Mouse (Mus musculus): ENCODE measurements around the gene Cox20. TPM values are rescaled to one million over a fixed set of nuclear protein-coding genes. Genes with fewer than 3 reads are reported as not detected.
A peak's percentile ranks its signal among the peaks of the same experiment; 100 is the strongest.
"Not testable (repeated sequence)": the region's sequence is repeated elsewhere in the genome, so short reads cannot be mapped to it uniquely, and the experiment has no call there.

The Cox20 gene
- total RNA-seq (2021), result 100 to 1,000 TPM; 103 to 125 TPM

DNA sequence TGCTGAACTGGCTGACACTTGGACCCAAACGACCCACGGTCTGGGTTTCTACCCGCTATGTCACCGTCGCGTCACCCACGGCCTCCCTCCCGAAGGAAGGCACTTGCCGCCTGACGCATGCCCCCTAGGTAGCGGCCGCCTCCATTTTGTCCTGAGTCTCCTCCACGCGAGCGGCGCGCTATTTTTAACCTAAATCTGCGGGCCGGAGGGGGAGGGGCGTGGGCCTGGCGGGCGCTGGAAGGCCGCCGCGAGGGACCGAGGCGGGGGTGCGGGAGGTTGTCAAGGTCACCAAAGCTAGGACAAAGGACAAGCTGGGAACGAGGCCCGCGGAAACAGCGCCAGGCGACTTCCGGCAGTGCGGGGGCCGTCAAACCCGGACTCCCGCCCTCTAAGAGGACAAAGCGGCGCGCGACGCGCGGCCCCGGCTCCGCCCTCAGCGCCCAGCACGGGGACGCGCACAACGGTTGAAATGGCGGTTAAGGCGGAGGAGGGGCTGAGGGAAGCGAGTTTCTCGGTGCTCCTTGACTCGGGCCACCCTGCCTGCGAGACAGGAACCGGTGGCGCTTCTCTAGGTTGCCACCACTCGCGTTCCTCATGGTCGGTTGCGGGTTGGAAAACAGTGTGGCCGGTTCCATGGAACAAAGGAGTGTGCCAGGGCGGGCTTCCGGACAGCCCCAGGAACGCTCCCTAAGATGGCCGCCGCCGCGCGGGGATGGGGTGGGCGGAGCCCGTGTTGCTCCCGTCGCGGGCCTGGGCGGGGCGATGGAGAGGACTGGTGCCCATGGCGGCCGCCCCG lies at the start of gene Cox20:
Gene Cox20 (plus strand): TSS at position 742 of the 796 bp plus-strand sequence.
- intact Hi-C loops (cut with DNase I), result loop anchor here (1.0 to 2.0 kb wide), 3 partner anchors 18 to 88 kb away; partner anchors contain the start of gene Efcab2
- peak; percentile 94 for DNase-seq (ENCODE audit: low spot score)

DNA sequence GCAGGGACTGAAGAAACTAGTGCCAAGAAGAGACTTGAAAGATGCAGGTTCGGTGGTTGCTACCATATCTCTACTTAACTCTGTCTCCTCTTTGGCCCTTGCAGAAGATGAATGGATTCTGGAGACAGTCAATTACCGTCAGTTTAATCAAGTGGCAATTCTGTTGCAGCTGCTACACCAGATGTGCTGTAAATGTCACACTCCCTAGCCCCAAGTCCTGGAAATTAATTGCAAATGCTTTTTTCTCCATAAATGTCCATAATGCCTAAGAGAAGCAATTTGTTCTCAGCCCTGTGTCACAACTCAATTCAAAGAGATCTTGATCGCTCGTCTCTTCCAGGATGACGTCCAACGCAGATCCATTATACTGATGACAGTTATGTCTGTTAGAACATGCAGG lies 48.3 kb upstream of the Cox20 start:
- intact Hi-C loops (cut with DNase I), result no loop called here
- no peak for DNase-seq (ENCODE audit: low spot score)

DNA sequence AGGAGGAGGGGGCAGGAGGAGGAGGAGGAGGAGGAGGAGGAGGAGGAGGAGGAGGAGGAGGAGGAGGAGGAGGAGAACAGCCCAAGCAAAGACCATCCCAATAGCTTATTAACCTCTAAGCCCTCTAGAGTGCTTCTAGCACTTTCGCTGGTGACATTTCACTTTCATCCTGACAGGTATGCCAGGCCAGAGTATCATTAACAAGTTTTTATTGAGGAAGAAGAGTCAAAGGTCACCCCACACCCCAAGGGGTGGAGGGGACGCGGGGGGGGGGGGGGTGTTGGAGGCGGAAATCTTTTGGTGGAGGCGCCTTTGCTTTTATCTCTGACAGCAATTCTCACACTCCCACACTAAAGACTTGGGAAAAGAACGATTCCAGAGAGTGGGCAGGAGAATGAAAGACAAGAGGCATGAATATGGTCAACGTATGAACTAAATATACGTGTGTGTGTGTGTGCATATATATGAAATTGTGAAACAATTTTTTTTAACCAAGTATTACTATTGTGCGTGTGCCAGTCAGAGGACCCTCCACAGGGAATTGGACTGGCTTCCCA lies 43.7 kb upstream of the Cox20 start:
- intact Hi-C loops (cut with DNase I), result no loop called here
- DNase-seq (ENCODE audit: low spot score), result no peak

DNA sequence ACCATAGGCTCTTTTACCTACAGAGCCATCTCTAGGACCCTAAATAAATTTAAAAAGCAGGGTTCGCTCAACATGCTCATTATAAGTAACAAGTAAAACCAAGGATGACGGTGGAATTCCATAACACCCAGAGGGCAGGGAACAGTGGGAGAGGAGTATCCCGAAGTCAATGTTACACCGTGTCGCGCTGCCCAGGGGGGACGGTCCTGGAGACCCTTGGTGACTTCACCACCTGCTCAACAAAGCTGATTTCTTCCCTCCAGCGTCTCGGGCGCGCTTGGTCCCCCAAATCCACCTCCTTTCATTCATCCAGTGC lies 43.2 kb upstream of the Cox20 start:
- no peak for DNase-seq (ENCODE audit: low spot score)
- intact Hi-C loops (cut with DNase I), result no loop called here

DNA sequence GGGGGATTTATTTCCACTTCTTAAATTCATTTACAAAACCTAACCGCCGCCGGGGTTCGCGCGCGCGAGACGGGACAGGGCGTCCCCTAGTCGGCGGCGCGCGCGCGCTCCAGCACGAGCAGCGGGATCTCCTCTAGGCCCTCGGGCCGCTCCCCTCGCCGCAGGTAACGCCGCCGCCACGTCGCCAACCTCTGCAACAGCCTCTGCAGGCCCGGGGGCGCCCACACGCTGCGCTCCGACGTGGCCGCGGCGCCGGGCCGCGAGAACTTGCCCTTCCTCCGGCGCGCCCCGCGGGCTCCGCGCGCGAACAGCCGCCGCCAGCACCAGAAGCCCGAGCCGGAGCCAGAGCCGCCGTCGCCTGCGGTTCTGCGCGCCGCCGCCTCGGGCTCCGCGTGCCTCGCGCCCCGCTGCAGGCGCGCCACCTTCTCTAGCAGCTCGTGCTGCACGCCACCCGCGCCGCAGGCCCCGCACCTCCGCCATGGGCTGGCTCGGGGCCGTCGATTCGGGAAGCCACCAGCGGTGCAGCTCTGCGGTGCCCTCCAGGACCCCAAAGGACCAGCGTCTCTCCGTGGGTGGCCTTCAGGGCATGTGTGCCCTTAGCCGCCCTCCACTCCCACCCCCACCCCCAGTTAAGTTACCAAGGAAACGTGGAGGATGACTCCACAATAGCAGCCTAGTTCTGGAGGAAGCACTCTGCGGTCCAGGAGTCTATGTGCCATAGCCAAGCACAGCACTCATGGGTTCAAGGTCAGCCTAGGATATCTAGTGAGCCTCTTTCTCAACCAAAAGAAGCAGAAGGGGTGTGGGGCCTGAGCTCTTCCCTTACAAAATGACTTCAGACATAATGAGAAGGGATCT lies 42.6 kb upstream of the Cox20 start:
- intact Hi-C loops (cut with DNase I), result no loop called here
- peak; percentile 4 for DNase-seq (ENCODE audit: low spot score)

DNA sequence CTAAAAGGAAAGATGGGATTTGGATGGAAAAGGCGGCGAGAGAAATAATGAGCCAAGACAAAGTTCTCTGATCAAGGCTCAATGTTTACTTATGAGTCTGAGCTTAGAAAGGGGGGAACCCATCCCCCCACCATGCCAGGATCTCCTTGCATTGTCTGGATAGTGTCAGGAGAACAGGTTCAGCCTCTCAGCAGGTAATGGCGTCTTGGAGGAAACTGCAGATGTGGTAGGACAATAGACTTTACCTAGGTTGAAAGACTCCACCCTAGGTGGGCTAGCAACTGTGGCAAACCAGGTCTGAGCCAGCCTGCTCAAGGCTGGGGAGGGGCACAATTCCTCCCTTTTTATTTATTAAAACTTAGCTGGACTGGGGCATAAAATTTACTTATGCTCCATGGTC lies 35.6 kb upstream of the Cox20 start:
- intact Hi-C loops (cut with DNase I); DNase-seq (ENCODE audit: low spot score): not testable (repeated sequence)

DNA sequence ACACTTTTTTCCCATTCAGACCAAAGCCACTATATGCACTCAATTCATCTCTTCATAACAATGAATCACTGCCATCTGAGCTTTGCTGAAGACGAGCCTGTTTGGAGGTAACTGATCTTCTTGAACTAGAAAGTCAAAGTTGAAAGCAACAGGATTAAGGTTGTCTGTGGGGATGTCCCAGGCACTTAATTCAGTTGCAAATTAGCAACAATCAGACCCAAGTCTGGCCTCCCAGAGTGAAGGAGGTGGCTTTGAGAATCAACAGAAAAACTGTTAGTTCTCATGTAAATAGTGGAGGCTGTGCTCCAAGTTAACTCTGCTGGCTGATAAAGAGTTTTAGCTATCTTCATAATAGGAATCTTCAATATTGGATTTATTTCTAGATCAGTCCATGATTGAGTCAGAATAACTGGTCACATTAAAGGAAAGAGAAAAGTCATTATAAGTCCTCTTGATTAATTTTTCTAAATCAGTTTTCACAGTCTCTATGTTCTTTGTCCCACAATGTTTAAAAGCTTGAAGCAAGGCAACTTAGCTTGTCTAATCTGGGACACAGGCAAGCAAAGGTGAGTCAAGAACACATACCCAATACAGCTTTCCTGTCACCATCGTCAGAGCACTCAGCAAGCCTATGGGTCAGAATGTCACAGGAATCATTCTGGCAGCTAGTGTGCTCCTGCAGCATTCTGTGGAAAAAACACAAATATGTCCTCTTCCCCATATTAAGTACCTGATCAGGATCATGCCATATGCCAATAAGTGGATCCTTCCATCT lies 34.8 kb upstream of the Cox20 start:
- intact Hi-C loops (cut with DNase I), result no loop called here
- DNase-seq (ENCODE audit: low spot score), result no peak

DNA sequence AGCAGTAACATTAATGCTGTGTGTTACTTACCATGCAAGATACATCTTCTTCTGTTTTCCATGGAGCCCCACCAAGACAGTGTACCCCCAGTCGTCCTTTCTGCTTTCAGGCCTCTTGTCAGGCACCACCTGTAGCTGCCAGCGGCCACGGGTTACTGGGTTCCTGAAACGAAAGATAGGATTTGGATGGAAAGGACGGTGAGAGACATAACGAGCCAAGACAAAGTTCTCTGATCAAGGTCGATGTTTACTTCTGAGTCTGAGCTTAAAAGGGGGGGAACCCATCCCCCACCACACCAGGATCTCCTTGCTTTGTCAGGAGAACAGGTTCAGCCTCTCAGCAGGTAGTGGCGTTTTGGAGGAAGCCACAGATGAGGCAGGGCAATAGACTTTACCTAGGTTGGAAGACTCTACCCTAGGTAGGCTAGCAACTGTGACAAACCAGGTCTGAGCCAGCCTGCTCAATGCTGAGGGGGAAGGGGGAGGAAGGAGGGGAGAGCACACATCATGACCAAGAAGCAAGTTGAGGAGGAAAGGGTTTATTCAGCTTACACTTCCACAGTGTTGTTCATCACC lies 31.2 kb upstream of the Cox20 start:
- DNase-seq (ENCODE audit: low spot score), result no peak
- intact Hi-C loops (cut with DNase I), result no loop called here

DNA sequence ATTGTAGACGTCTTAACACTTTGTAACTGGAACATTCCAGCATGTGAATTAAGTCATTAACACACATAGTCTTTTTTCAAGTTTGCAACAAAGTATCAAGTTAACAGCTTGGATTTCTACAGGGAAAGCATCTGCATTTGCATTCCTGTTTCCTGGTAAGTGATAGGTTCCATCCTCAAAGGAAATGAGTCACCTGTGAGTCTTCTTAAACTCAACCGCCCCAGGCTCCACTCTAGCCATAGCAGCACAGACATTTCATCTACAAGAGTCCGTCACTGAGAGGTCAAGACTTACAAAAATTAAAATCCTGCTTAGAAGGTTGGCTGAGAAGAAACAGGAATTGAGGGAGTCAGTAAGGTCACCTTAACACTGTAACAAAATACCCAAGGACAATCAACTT lies 27.2 kb upstream of the Cox20 start:
- no peak for DNase-seq (ENCODE audit: low spot score)
- intact Hi-C loops (cut with DNase I), result no loop called here

DNA sequence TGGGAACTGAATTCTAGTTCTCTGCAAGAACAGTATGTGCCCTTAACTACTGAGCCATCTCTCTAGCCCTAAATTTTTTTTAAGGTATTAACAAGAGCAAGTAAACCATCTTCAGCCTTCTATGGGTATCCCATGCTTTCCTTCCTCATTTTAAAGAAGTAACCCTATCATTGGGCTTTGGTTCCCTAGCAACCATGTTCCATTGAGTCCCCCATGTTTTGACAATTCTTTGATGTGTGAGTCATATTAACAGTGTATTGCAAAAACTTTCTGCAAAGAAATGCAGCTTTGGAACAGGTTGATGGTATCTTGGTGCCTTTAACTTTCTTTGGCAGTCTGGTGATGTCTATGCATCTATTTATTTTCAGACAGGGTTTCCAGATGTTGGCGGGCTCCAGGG lies 24.9 kb upstream of the Cox20 start:
- intact Hi-C loops (cut with DNase I), result no loop called here
- DNase-seq (ENCODE audit: low spot score), result no peak

DNA sequence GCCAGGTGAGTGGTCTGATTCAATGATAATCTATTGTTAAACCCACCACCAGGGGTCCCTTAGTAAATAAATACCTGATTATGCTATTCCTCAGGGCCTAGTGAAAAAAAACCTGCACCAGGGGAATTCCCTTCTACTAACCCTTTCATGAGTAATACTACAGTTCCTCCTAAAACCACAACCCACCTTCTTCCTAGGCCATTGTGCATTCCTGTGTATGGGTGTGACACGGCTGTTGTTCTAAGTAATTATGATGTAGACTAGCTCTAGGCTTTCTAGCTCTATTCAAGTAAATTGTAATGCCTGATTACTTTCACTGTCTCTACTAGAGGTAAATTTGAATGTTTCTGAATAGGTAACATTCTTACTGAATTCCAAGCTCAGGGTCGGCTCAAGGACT lies 17.7 kb upstream of the Cox20 start:
- not testable (repeated sequence) for DNase-seq (ENCODE audit: low spot score)
- intact Hi-C loops (cut with DNase I), result loop anchor here (5.0 to 10.0 kb wide), 2 partner anchors 54 to 356 kb away; no protein-coding TSS in a partner anchor

DNA sequence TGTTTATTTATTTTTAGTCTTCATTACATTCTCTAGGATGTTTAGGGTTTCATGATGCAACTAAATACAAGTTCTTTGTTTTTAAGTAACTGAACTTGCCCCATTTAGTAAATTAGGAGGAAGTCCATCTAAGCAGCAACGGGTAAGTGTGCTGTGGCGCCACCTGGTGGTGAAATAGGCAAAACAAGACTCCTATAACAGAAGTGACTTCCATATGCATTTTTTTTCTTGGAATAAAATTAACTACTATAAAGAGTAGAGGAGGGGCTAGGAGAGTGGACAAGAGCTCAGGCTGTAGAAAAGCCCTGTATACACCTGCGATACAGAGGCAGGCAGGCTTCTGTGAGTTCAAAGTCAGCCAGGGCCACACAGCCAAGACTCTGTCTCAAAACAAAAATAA lies 15.5 kb upstream of the Cox20 start:
- intact Hi-C loops (cut with DNase I), result loop anchor here (1.0 to 10.0 kb wide), 3 partner anchors 56 to 359 kb away; no protein-coding TSS in a partner anchor
- peak; percentile 34 for DNase-seq (ENCODE audit: low spot score)

DNA sequence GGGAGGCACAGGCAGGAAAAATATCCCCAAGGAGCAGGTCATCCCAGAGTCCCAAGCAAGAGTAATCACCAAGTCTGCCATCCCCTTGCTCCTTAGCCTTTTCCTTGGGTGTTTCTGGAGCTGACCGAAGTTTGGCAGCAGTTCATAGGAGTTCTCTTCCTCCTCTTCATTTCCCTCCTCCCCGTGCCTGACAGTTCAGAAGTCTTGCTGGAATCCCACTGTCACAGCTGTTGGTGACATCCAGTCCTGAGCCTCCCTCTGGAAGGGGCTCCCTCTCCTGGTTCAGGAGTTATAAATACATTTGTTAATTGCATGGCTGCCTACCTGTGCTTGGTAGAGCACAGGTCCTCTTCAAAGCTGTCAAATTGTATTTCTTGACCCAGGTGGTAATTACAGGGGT lies 9.4 kb upstream of the Cox20 start:
- intact Hi-C loops (cut with DNase I), result loop anchor here (10.0 kb wide), 1 partner anchor 365 kb away; no protein-coding TSS in a partner anchor
- DNase-seq (ENCODE audit: low spot score), result no peak

DNA sequence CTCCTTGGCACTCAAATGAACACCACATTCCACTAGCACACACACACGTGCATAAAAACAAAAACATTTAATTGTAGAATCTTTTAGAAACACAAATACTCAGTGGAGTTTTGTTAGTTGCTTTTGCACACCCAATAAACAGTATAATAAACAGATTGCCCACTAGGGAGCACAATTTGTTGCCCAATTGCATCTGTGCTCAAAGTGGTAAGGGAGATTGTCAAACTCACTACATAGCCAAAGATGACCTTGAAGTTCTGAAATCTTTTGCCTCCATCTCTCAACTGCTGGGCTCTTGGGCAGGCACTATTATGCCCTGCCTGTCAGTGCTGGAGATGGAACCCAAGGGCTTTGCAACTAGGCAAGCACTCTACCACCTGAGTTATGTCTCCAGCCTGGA lies 8.8 kb upstream of the Cox20 start:
- intact Hi-C loops (cut with DNase I), result loop anchor here (1.0 kb wide), 1 partner anchor 139 kb away; no protein-coding TSS in a partner anchor
- no peak for DNase-seq (ENCODE audit: low spot score)

DNA sequence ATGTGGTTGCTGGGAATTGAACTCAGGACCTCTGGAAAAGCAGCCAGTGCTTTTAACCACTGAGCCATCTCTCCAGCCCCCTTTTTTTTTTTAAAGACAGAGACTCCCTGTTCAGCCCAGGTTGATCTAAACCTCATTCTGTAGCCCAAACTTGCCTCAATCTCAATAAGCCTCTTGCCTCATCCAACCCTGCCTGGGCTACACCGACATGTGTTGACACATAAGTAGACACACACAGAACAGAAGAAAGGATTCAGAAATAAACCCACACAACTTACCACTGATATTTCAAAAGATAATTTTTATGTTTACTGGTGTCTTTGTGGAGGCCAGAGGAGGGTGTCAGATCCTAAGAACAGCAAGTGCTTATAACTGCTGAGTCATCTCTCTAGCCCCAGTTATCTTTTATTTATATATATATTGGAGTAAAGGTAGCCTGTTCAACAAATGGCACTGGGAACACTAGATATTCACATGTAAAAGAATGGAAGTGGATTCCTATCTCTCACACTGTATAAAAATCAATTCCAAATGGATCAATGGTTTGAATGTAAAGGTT lies 5.8 kb upstream of the Cox20 start:
- intact Hi-C loops (cut with DNase I), result no loop called here
- no peak for DNase-seq (ENCODE audit: low spot score)

DNA sequence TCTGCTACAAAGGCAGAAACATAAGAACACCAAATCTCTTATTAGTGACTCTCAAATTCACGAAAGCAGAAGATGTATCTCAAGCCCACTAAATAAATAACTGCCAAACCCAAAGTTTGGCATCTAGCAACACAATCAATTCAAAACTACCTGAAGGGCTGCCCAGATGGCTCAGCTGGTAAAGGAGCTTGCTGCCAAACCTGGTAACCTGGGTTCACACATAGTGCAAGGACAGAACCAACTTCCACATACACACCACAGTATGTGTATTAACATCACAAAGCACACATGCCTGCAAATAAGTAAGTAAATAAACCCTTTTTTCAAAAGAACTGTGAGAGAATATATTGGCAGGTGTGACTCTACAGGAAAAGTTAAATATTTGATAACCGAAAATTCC lies 4.7 kb upstream of the Cox20 start:
- intact Hi-C loops (cut with DNase I), result no loop called here
- no peak for DNase-seq (ENCODE audit: low spot score)

DNA sequence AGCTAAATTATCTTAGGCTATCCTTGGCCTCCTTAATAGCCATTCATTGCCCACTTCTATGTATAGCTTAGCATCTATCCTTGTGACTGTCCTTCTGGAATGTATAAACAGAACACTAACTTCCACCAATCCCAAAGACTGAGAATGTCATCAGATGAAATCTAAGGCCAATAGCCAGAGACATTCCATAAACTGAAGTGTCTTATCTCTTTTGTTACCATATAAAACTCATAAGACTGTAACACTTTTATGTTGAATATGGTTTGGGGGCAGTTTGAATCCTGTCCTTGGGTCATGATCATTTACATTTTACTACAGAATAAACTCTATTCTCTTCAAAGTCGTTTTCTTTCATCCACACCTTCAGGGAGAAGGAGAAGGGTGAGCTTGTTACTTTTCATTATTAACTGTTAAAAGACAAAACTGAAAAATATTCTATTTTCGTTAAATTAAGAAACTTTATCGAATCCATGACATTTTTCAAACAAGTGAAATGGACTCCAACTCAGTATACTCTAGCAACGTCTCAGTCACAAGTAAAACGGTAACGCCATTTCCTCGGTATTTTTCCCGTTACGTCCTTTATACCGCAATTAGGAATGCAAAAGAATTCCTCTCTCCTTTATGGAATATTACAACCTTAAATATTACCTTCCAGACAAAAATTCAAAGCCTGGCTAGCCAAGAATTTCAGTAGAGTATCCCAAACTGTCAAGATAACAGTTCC lies 1.5 kb upstream of the Cox20 start:
- intact Hi-C loops (cut with DNase I), result loop anchor here (1.0 to 2.0 kb wide), 2 partner anchors 51 to 89 kb away; partner anchors contain the start of gene Efcab2
- DNase-seq (ENCODE audit: low spot score), result no peak

DNA sequence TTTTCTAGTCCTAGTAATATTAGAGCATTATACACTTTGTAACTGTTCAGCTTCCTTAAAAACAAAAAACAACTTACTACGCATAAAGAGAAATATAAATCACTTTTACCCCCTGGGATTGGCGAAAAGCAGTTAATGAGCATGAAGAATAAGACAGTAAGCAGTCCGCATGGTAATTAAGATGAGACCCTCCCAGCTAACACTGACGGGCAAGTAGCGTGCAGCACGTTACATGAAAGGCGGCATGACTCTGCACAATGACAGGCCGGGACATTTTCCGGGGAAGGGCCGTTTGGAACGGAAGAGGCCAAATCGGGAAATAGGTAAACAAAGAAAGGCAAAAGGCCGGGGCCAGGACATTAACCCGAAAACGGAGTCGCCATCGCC lies 935 bp upstream of the Cox20 start:
- intact Hi-C loops (cut with DNase I), result loop anchor here (1.0 to 2.0 kb wide), 2 partner anchors 51 to 88 kb away; partner anchors contain the start of gene Efcab2
- no peak for DNase-seq (ENCODE audit: low spot score)

All from heart, postnatal 25 days (tissue).